Mouse (Mus musculus) A20 (cell line): ENCODE measurements around the gene Eif2ak2.

Experiments
- DNase-seq: peaks from one replicate; pipeline ENCODE4 v3.0.0-alpha.2; 2011; ENCODE audit warnings: low read depth, low spot score

The Eif2ak2 gene

GRCm38 (mm10) chr17:78882401-78883112 lies at the start of gene Eif2ak2:
TSS of gene Eif2ak2 (minus strand) at chr17:78882573.
- DNase-seq = peak; percentile 79

- DNase-seq = no peak
Measured at GRCm38 (mm10) chr17:78917696-78918095, 35.3 kb upstream of the Eif2ak2 start.

- DNase-seq = no peak
Measured at GRCm38 (mm10) chr17:78916899-78917298, 34.5 kb upstream of the Eif2ak2 start.

GRCm38 (mm10) chr17:78916369-78916813 lies 34.0 kb upstream of the Eif2ak2 start, which contains the start of gene Cebpzos:
TSS of gene Cebpzos (plus strand) at chr17:78916500.
- peak; percentile 92 for DNase-seq

- peak; percentile 19 for DNase-seq
Measured at GRCm38 (mm10) chr17:78915772-78916171, 33.4 kb upstream of the Eif2ak2 start.

- no peak for DNase-seq
Measured at GRCm38 (mm10) chr17:78913921-78914320, 31.5 kb upstream of the Eif2ak2 start.

- DNase-seq = no peak
Measured at GRCm38 (mm10) chr17:78912861-78913281, 30.5 kb upstream of the Eif2ak2 start.

GRCm38 (mm10) chr17:78909374-78909773 lies 27.0 kb upstream of the Eif2ak2 start:
- no peak for DNase-seq

GRCm38 (mm10) chr17:78906892-78907291 lies 24.5 kb upstream of the Eif2ak2 start, which contains the start of gene Sult6b1:
TSS of gene Sult6b1 (minus strand) at chr17:78906992.
- no peak for DNase-seq

- DNase-seq = peak; percentile 36
Measured at GRCm38 (mm10) chr17:78903158-78903557, 20.8 kb upstream of the Eif2ak2 start.

GRCm38 (mm10) chr17:78895394-78895793 lies 13.0 kb upstream of the Eif2ak2 start:
- DNase-seq = peak; percentile 24

GRCm38 (mm10) chr17:78894991-78895390 lies 12.6 kb upstream of the Eif2ak2 start:
- no peak for DNase-seq

GRCm38 (mm10) chr17:78891020-78891419 lies 8.6 kb upstream of the Eif2ak2 start:
- DNase-seq = no peak

GRCm38 (mm10) chr17:78889184-78889583 lies 6.8 kb upstream of the Eif2ak2 start:
- no peak for DNase-seq

GRCm38 (mm10) chr17:78888554-78888953 lies 6.2 kb upstream of the Eif2ak2 start:
- no peak for DNase-seq

- no peak for DNase-seq
Measured at GRCm38 (mm10) chr17:78885286-78886065, 3.1 kb upstream of the Eif2ak2 start.

GRCm38 (mm10) chr17:78883291-78883690 lies 918 bp upstream of the Eif2ak2 start:
- DNase-seq = no peak

- DNase-seq = no peak
Measured at GRCm38 (mm10) chr17:78881878-78882304, 482 bp downstream of the Eif2ak2 start.

GRCm38 (mm10) chr17:78873886-78874285 lies 8.5 kb downstream of the Eif2ak2 start:
- no peak for DNase-seq

- no peak for DNase-seq
Measured at GRCm38 (mm10) chr17:78856243-78856642, 26.1 kb downstream of the Eif2ak2 start.

GRCm38 (mm10) chr17:78842271-78842928 lies 40.0 kb downstream of the Eif2ak2 start:
- peak; percentile 49 for DNase-seq

- peak; percentile 59 for DNase-seq
Measured at GRCm38 (mm10) chr17:78836056-78836455, 46.3 kb downstream of the Eif2ak2 start.
